Mouse (Mus musculus) heart, embryonic 11.5 days (tissue): Measurements from ENCODE around the gene Ucp2. TPM values are rescaled to one million over a fixed set of nuclear protein-coding genes. Genes with fewer than 3 reads are reported as not detected.
A peak's percentile ranks its signal among the peaks of the same experiment; 100 is the strongest.
"Not testable (repeated sequence)": the region's sequence is repeated elsewhere in the genome, so short reads cannot be mapped to it uniquely, and the experiment has no call there.

ENCODE experiments used
- ATAC-seq: fragments of 200-750 bp; cut with Nextera tagmentation; replicated peaks from 2 replicates; pipeline ENCODE4 v1.8.0; 2017; ENCODE audit warnings: moderate library complexity; ENCODE audit not compliant: insufficient number of reproducible peaks, low FRiP score, low TSS enrichment
- H3K27ac ChIP-seq: fragments of 300-500 bp; sonication (generic); 2 replicates; pipeline ENCODE4 v1.5.1; 2014; ENCODE audit warnings: mild to moderate bottlenecking, low read depth, low read length
- H3K27me3 ChIP-seq: fragments of 300-500 bp; sonication (generic); 2 replicates; pipeline ENCODE4 v1.6.1; 2014; ENCODE audit warnings: mild to moderate bottlenecking, low read length, mixed read lengths; ENCODE audit not compliant: control insufficient read depth, insufficient read depth
- H3K36me3 ChIP-seq: fragments of 300-500 bp; sonication (generic); 2 replicates; pipeline ENCODE4 v1.6.1; 2014; ENCODE audit warnings: mild to moderate bottlenecking, low read length, moderate library complexity, mixed read lengths; ENCODE audit not compliant: control insufficient read depth, insufficient read depth
- H3K4me1 ChIP-seq: fragments of 300-500 bp; sonication (generic); 2 replicates; pipeline ENCODE4 v1.6.1; 2014; ENCODE audit warnings: low read length; ENCODE audit not compliant: control insufficient read depth, insufficient read depth
- H3K4me2 ChIP-seq: fragments of 300-500 bp; sonication (generic); 2 replicates; pipeline ENCODE4 v1.6.1; 2014; ENCODE audit warnings: mild to moderate bottlenecking, moderate library complexity
- H3K4me3 ChIP-seq: fragments of 300-500 bp; sonication (generic); 2 replicates; pipeline ENCODE4 v1.5.1; 2014; ENCODE audit warnings: low read depth, low read length
- H3K9ac ChIP-seq: fragments of 300-500 bp; sonication (generic); 2 replicates; pipeline ENCODE4 v1.6.1; 2014; ENCODE audit warnings: mild to moderate bottlenecking, low read depth, low read length, moderate library complexity
- H3K9me3 ChIP-seq: fragments of 300-500 bp; sonication (generic); replicated peaks from 2 replicates; pipeline ENCODE4 v1.6.1; 2016; ENCODE audit warnings: low read length; ENCODE audit not compliant: control insufficient read depth
- WGBS: fragments of 180-500 bp; shearing (Covaris S2); extraction: QIAGEN DNeasy Blood & Tissue Kit; methylation state at CpG from one replicate; pipeline ENCODE4 v1.1.7; 2014; ENCODE audit not compliant: insufficient replicate concordance; 5-methylcytosine and 5-hydroxymethylcytosine counted together
- polyA plus RNA-seq: library from polyadenylated mRNA; unstranded; fragments of >200 nt; fragmentation: Nextera tagmentation; extraction: Ambion mirVana; gene quantifications from 2 replicates; pipeline ENCODE4 v1.2.1, GENCODE M21; 2014

Gene Ucp2
- polyA plus RNA-seq, 1 experiment from 2014 or later = 245 TPM

DNA sequence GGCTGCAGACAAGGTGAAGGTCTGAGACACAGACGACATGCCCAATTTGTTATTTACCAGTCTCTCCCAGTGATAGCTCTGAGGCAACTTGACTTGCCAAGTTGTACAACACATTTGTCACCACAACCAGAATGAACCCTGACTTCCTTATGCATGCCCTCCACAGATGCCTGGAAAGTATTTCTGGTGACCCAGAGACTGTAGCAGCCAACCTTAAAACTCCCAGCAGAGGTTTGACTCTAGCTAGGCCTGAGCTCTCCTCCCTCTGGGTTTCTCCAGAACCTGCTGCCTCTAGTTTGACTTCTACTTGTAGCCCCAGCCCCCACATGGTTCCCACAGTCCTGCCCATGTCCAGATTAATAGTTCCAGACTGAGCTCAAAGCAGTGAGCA lies 21.7 kb upstream of the Ucp2 start:
- no peak overlapping the region for H3K27ac ChIP-seq
- H3K4me1 ChIP-seq = peaks cover 17% of the 10 kb centered on the region

DNA sequence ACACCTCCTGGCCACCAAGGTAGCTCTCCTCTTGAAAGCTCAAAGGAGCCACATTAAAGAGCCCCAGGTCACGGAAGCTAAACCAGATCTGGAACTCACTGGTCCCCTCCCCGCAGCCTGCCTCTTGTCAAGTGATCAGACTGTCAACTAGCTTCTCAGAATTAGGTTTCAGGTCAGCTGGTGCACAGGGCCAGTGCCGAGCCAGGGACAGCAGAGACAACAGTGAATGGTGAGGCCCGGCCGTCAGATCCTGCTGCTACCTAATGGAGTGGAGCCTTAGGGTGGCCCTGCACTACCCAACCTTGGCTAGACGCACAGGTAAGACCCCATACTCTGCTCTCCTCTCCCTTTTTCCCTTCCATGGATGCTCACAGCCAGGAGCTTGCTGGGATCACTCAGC lies 20.4 kb upstream of the Ucp2 start, which contains the start of gene Ucp3:
Ucp3 (plus strand) TSS at position 214 of the 400 bp plus-strand sequence.
- H3K4me1 ChIP-seq = peaks cover 17% of the 10 kb centered on the region
- H3K9ac ChIP-seq = 0 out of 2 replicates have a peak within 1 kb of the TSS, but pooled peaks have one; percentile 2
- ATAC-seq = no peak
- H3K4me3 ChIP-seq = no peak within 1 kb of the TSS
- no peaks in the 10 kb centered on the region for H3K27me3 ChIP-seq
- no peak within 1 kb of the TSS for H3K4me2 ChIP-seq
- WGBS = 65% methylated on average over 6 of the region's 6 CpGs
- no peak within 1 kb of the TSS for H3K27ac ChIP-seq
- H3K36me3 ChIP-seq = 0 out of 2 replicates have a peak, but pooled peaks cover 3% of the 10 kb centered on the region
- no peaks in the 10 kb centered on the region for H3K9me3 ChIP-seq

More for the DNA sequence above, 21.7 kb upstream of the Ucp2 start:
- Histone ChIP-seq H3K4me3 (no peak overlapping the region), H3K9ac (no peak overlapping the region), H3K27me3 (no peaks in the 10 kb centered on the region), H3K9me3 (no peaks in the 10 kb centered on the region), H3K4me2 (no peak overlapping the region), H3K36me3 (0 out of 2 replicates have a peak, but pooled peaks cover 3% of the 10 kb centered on the region)
- WGBS = 91% methylated on average over 1 of the region's 1 CpGs
- no peak for ATAC-seq

DNA sequence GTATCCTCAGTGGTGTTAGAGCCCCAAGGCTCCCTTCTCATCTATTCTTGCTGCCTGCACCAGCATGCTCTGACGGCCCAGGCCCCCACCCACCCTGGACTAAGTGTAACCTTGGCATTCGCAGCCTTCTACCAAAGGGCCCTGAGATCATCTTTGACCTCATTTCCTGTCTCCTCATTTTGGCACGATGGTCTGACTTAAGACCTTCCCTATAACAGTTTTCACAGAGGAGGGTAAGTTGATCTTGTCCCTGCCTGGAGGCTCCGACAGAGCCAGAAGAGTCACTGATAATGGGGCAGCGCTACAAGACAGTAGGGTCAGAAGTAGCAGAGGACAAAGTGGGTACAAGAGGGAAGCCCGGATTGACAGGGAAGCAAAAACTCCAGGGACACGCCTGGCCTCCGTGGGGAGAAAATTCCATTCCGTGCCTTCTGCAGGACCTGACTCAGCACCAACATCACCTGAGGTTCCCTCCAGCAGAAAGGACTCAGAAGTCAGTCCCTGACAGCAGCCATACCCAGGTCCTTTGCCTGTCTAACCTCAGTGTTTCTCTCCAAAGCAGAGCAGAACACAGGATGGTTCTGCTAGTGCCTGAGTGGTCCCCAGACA lies 19.2 kb upstream of the Ucp2 start:
- Histone ChIP-seq H3K27me3 (no peaks in the 10 kb centered on the region), H3K4me2 (no peak overlapping the region), H3K4me1 (peaks cover 9% of the 10 kb centered on the region), H3K9me3 (no peaks in the 10 kb centered on the region), H3K4me3 (no peak overlapping the region), H3K27ac (no peak overlapping the region), H3K9ac (no peak overlapping the region), H3K36me3 (no peaks in the 10 kb centered on the region)
- no peak for ATAC-seq
- 56% methylated on average over 9 of the region's 9 CpGs for WGBS

DNA sequence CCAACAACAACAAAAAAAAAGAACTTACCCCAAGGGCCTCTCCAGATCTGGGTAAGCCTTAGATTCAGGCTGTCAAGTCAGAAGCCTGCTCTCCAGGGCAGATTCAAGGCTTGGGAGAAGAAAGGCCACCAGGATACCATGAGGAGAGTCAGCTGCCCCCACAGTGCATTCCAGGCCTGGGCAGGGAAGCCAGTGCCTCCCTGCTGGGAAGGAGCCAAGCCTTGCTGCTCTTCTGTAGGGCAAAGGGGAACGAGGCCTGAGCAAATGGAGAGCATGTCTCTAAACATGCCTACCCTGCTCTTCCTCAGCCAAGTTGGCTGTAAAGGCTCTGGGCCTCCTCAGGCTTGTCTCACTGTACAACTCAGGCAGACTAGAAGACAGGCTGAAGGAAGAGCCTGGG lies 18.5 kb upstream of the Ucp2 start:
- no peak overlapping the region for H3K27ac ChIP-seq

DNA sequence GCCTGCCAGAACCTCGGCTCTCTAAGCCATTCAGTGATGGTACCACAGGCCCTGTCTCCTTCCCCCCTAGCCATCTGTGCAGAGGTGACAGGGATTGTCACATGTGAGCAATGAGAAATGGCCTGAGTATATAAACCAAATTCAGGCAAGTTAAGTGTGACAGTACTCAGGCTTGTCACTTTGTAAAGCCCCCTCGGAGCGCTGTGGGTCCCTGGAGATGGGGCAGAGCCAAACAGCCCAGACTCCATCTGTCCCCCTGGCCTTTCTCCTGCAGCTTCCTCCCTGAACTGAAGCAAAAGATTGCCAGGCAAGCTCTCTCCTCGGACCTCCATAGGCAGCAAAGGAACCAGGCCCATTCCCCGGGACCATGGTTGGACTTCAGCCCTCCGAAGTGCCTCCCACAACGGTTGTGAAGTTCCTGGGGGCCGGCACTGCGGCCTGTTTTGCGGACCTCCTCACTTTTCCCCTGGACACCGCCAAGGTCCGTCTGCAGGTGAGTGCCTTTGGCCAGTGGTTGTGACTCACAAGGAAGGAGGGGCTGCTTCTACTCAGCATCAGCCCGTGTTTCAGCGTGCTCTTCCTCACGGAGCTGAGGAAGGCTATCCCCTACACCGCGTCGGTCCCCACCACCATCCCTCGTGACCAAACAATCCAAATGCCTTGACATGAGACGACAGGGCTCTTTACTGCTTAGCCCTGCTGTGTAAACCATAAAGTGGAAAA lies 13.9 kb upstream of the Ucp2 start:
- Histone ChIP-seq H3K9me3 (no peaks in the 10 kb centered on the region), H3K4me1 (peaks cover 5% of the 10 kb centered on the region), H3K27me3 (no peaks in the 10 kb centered on the region), H3K9ac (no peak overlapping the region; the same call in 1 of the 2 replicates), H3K4me3 (no peak overlapping the region), H3K4me2 (no peak overlapping the region), H3K27ac (no peak overlapping the region), H3K36me3 (no peaks in the 10 kb centered on the region)
- ATAC-seq = no peak
- 69% methylated on average over 20 of the region's 20 CpGs for WGBS

More for the DNA sequence above, 18.5 kb upstream of the Ucp2 start:
- no peaks in the 10 kb centered on the region for H3K9me3 ChIP-seq
- no peak overlapping the region for H3K9ac ChIP-seq
- H3K36me3 ChIP-seq = no peaks in the 10 kb centered on the region
- H3K27me3 ChIP-seq = no peaks in the 10 kb centered on the region
- H3K4me1 ChIP-seq = peaks cover 7% of the 10 kb centered on the region
- ATAC-seq = no peak
- 20% methylated on average over 1 of the region's 1 CpGs for WGBS
- no peak overlapping the region for H3K4me3 ChIP-seq
- H3K4me2 ChIP-seq = no peak overlapping the region

- H3K4me3 ChIP-seq = no peak overlapping the region
- H3K4me2 ChIP-seq = no peak overlapping the region
- H3K36me3 ChIP-seq = no peaks in the 10 kb centered on the region
- 65% methylated on average over 15 of the region's 15 CpGs for WGBS
- H3K27me3 ChIP-seq = no peaks in the 10 kb centered on the region
- no peak for ATAC-seq
- no peak overlapping the region for H3K27ac ChIP-seq
- no peaks in the 10 kb centered on the region for H3K9me3 ChIP-seq
- H3K4me1 ChIP-seq = peaks cover 3% of the 10 kb centered on the region
- H3K9ac ChIP-seq = no peak overlapping the region
Observed at GRCm38 (mm10) chr7:100479823-100480164, 13.3 kb upstream of the Ucp2 start.

- 70% methylated on average over 17 of the region's 17 CpGs for WGBS
- Histone ChIP-seq H3K9me3 (no peaks in the 10 kb centered on the region), H3K4me2 (no peak overlapping the region), H3K4me1 (no peaks in the 10 kb centered on the region; the same call in 1 of the 2 replicates), H3K36me3 (no peaks in the 10 kb centered on the region), H3K27me3 (no peaks in the 10 kb centered on the region), H3K9ac (no peak overlapping the region), H3K27ac (no peak overlapping the region), H3K4me3 (no peak overlapping the region)
- no peak for ATAC-seq
Observed at GRCm38 (mm10) chr7:100480175-100480574, 13.0 kb upstream of the Ucp2 start.

- ATAC-seq, H3K4me3 ChIP-seq, H3K9me3 ChIP-seq, H3K4me2 ChIP-seq, H3K36me3 ChIP-seq, H3K9ac ChIP-seq, H3K27ac ChIP-seq, H3K4me1 ChIP-seq, H3K27me3 ChIP-seq: not testable (repeated sequence)
- WGBS = 86% methylated on average over 2 of the region's 2 CpGs
Observed at GRCm38 (mm10) chr7:100482046-100482445, 11.1 kb upstream of the Ucp2 start.
